Mouse (Mus musculus) lung, postnatal 0 days (tissue): ENCODE data around the gene Acox2.

ENCODE experiments used
- CTCF ChIP-seq: IDR thresholded peaks from 2 replicates; pipeline ENCODE4 v1.5.1; 2016; ENCODE audit warnings: antibody characterized with exemption, mild to moderate bottlenecking
- EP300 ChIP-seq: IDR thresholded peaks from 2 replicates; pipeline ENCODE4 v1.6.1; 2016; ENCODE audit warnings: antibody characterized with exemption, mild to moderate bottlenecking, control low read depth

DNA sequence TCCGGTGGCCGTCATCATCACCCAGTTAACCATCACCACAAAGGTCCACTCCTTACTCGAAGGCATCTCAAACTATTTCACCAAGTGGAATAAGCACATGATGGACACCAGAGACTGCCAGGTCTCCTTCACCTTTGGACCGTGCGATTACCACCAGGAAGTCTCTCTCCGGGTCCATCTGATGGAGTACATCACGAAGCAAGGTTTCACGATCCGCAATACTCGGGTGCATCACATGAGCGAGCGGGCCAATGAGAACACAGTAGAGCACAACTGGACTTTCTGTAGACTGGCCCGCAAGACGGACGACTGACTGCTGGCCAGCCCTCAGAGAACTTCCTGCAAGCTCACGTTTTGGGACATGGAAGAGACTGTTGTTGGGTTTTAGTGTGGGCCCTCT lies 36.6 kb downstream of the Acox2 start:
- TF ChIP-seq CTCF = no peak
- no peak for TF ChIP-seq EP300
